Mouse (Mus musculus) spleen, adult 2 months (tissue): Measurements from ENCODE around the gene Glyr1.

Source experiments
- CTCF ChIP-seq: fragments of 200-500 bp; IDR thresholded peaks from 2 replicates; pipeline ENCODE4 v1.5.1; 2011; ENCODE audit warnings: mild to moderate bottlenecking, inconsistent platforms; ENCODE audit not compliant: insufficient read depth, insufficient read length, insufficient replicate concordance; ENCODE audit errors: extremely low read depth
- POLR2A ChIP-seq: fragments of 200-500 bp; IDR thresholded peaks from 2 replicates; pipeline ENCODE4 v1.6.1; 2011; ENCODE audit warnings: low read depth, low read length, inconsistent platforms

DNA sequence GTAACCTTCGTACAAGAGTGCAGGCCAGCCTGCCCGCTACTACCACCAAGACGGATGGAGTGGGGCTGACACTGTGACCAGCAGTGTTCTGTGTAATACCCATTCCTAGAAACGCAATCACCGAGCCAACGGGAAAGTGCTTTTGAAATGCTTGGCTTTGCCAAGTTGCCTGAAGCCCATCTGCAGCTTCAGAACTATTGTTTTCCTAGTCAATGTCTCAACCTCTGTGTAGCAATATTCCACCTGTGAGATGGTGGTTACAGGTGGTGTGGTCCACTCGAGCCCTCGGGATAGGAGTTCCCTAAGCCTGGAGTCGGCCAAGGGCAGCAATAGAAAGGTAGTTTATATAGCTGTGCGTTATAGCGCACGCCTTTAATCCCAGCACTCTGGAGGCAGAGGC is 64.9 kb downstream of the Glyr1 start:
- TF ChIP-seq POLR2A (no peak), CTCF (no peak)
